Mouse (Mus musculus): Measurements from ENCODE around the gene Sptssa. TPM values are rescaled to one million over a fixed set of nuclear protein-coding genes. Genes with fewer than 3 reads are reported as not detected.
"Not testable (repeated sequence)": the region's sequence is repeated elsewhere in the genome, so short reads cannot be mapped to it uniquely, and the experiment has no call there.

Sptssa gene
- polyA plus RNA-seq, 1 experiment from 2014 or later: 95.8 TPM

- H3K4me1 ChIP-seq (replicated peaks; ENCODE audit: control insufficient read depth, insufficient read depth, low read length): no peaks in the 10 kb centered on the region
- H3K4me2 ChIP-seq: no peak overlapping the region
- no peaks in the 10 kb centered on the region for H3K9me3 ChIP-seq (ENCODE audit: control insufficient read depth, low read length)
- WGBS: 94% methylated on average over 5 of the region's 5 CpGs
- no peak overlapping the region for H3K4me3 ChIP-seq (ENCODE audit: low read depth, low read length)
- ATAC-seq (replicated peaks; ENCODE audit: low FRiP score) (no peak), DNase-seq (ENCODE audit: low spot score) (no peak)
- no peaks in the 10 kb centered on the region for H3K27me3 ChIP-seq (replicated peaks; ENCODE audit: control insufficient read depth, insufficient read depth, low read length)
- no peak overlapping the region for H3K27ac ChIP-seq (ENCODE audit: low read depth, low read length)
- peaks cover 18% of the 10 kb centered on the region; the same call in 1 of the 2 replicates for H3K36me3 ChIP-seq (ENCODE audit: control insufficient read depth, insufficient read depth, low read length)
- no peak overlapping the region for H3K9ac ChIP-seq (ENCODE audit: low read depth, low read length)
Measured at GRCm38 (mm10) chr12:54689082-54689481, 32.7 kb upstream of the Sptssa start.

GRCm38 (mm10) chr12:54683182-54683581 is 26.8 kb upstream of the Sptssa start:
- Histone ChIP-seq H3K27ac (ENCODE audit: low read depth, low read length) (no peak overlapping the region), H3K4me1 (replicated peaks; ENCODE audit: control insufficient read depth, insufficient read depth, low read length) (no peaks in the 10 kb centered on the region), H3K9me3 (ENCODE audit: control insufficient read depth, low read length) (no peaks in the 10 kb centered on the region), H3K4me3 (ENCODE audit: low read depth, low read length) (no peak overlapping the region), H3K36me3 (ENCODE audit: control insufficient read depth, insufficient read depth, low read length) (peaks cover 3% of the 10 kb centered on the region; the same call in 1 of the 2 replicates), H3K9ac (ENCODE audit: low read depth, low read length) (no peak overlapping the region), H3K27me3 (replicated peaks; ENCODE audit: control insufficient read depth, insufficient read depth, low read length) (no peaks in the 10 kb centered on the region), H3K4me2 (no peak overlapping the region)
- no peak for ATAC-seq (replicated peaks; ENCODE audit: low FRiP score)
- WGBS: 48% methylated on average over 1 of the region's 1 CpGs
- no peak for DNase-seq (ENCODE audit: low spot score)

- ATAC-seq (replicated peaks; ENCODE audit: low FRiP score) (no peak), DNase-seq (ENCODE audit: low spot score) (no peak)
- no peaks in the 10 kb centered on the region for H3K4me1 ChIP-seq (replicated peaks; ENCODE audit: control insufficient read depth, insufficient read depth, low read length)
- no peaks in the 10 kb centered on the region for H3K27me3 ChIP-seq (replicated peaks; ENCODE audit: control insufficient read depth, insufficient read depth, low read length)
- no peaks in the 10 kb centered on the region for H3K9me3 ChIP-seq (ENCODE audit: control insufficient read depth, low read length)
- H3K27ac ChIP-seq (ENCODE audit: low read depth, low read length): no peak overlapping the region
- no peak overlapping the region for H3K4me2 ChIP-seq
- H3K36me3 ChIP-seq (ENCODE audit: control insufficient read depth, insufficient read depth, low read length): peaks cover 18% of the 10 kb centered on the region
- H3K9ac ChIP-seq (ENCODE audit: low read depth, low read length): no peak overlapping the region
- no peak overlapping the region for H3K4me3 ChIP-seq (ENCODE audit: low read depth, low read length)
- WGBS: 93% methylated on average over 9 of the region's 9 CpGs
Measured at GRCm38 (mm10) chr12:54676709-54677108, 20.3 kb upstream of the Sptssa start.

GRCm38 (mm10) chr12:54675396-54675795 is 19.0 kb upstream of the Sptssa start:
- ATAC-seq (replicated peaks; ENCODE audit: low FRiP score) (no peak), DNase-seq (ENCODE audit: low spot score) (no peak)
- Histone ChIP-seq H3K27me3 (replicated peaks; ENCODE audit: control insufficient read depth, insufficient read depth, low read length) (no peaks in the 10 kb centered on the region), H3K27ac (ENCODE audit: low read depth, low read length) (no peak overlapping the region), H3K4me1 (replicated peaks; ENCODE audit: control insufficient read depth, insufficient read depth, low read length) (no peaks in the 10 kb centered on the region), H3K36me3 (ENCODE audit: control insufficient read depth, insufficient read depth, low read length) (peaks cover 18% of the 10 kb centered on the region), H3K9ac (ENCODE audit: low read depth, low read length) (no peak overlapping the region), H3K4me2 (no peak overlapping the region), H3K4me3 (ENCODE audit: low read depth, low read length) (no peak overlapping the region), H3K9me3 (ENCODE audit: control insufficient read depth, low read length) (no peaks in the 10 kb centered on the region)
- 90% methylated on average over 4 of the region's 4 CpGs for WGBS

GRCm38 (mm10) chr12:54671262-54671661 is 14.9 kb upstream of the Sptssa start:
- Histone ChIP-seq H3K36me3 (ENCODE audit: control insufficient read depth, insufficient read depth, low read length) (peaks cover 8% of the 10 kb centered on the region; the same call in 1 of the 2 replicates), H3K27ac (ENCODE audit: low read depth, low read length) (no peak overlapping the region)
- WGBS: 80% methylated on average over 4 of the region's 4 CpGs

GRCm38 (mm10) chr12:54668141-54668540 is 11.8 kb upstream of the Sptssa start:
- Histone ChIP-seq H3K27ac (ENCODE audit: low read depth, low read length) (no peak overlapping the region), H3K4me3 (ENCODE audit: low read depth, low read length) (no peak overlapping the region), H3K4me1 (replicated peaks; ENCODE audit: control insufficient read depth, insufficient read depth, low read length) (no peaks in the 10 kb centered on the region), H3K4me2 (no peak overlapping the region), H3K27me3 (replicated peaks; ENCODE audit: control insufficient read depth, insufficient read depth, low read length) (no peaks in the 10 kb centered on the region), H3K9ac (ENCODE audit: low read depth, low read length) (no peak overlapping the region), H3K36me3 (ENCODE audit: control insufficient read depth, insufficient read depth, low read length) (peaks cover 3% of the 10 kb centered on the region; the same call in 1 of the 2 replicates), H3K9me3 (ENCODE audit: control insufficient read depth, low read length) (no peaks in the 10 kb centered on the region)
- DNase-seq (ENCODE audit: low spot score) (no peak), ATAC-seq (replicated peaks; ENCODE audit: low FRiP score) (no peak)
- WGBS: 92% methylated on average over 1 of the region's 1 CpGs

More at GRCm38 (mm10) chr12:54671262-54671661, 14.9 kb upstream of the Sptssa start:
- ATAC-seq (replicated peaks; ENCODE audit: low FRiP score) (0 out of 2 replicates have a peak, but pooled peaks have one; percentile 26), DNase-seq (ENCODE audit: low spot score) (no peak)
- Histone ChIP-seq H3K9ac (ENCODE audit: low read depth, low read length) (no peak overlapping the region), H3K27me3 (replicated peaks; ENCODE audit: control insufficient read depth, insufficient read depth, low read length) (no peaks in the 10 kb centered on the region), H3K4me3 (ENCODE audit: low read depth, low read length) (no peak overlapping the region), H3K4me2 (no peak overlapping the region), H3K4me1 (replicated peaks; ENCODE audit: control insufficient read depth, insufficient read depth, low read length) (no peaks in the 10 kb centered on the region), H3K9me3 (ENCODE audit: control insufficient read depth, low read length) (no peaks in the 10 kb centered on the region)

- H3K9ac ChIP-seq (ENCODE audit: low read depth, low read length): no peak overlapping the region
- H3K27me3 ChIP-seq (replicated peaks; ENCODE audit: control insufficient read depth, insufficient read depth, low read length): no peaks in the 10 kb centered on the region
- DNase-seq (ENCODE audit: low spot score): no peak
- no peak overlapping the region for H3K27ac ChIP-seq (ENCODE audit: low read depth, low read length)
- ATAC-seq (replicated peaks; ENCODE audit: low FRiP score): no peak
- no peaks in the 10 kb centered on the region for H3K36me3 ChIP-seq (ENCODE audit: control insufficient read depth, insufficient read depth, low read length)
- no peak overlapping the region for H3K4me3 ChIP-seq (ENCODE audit: low read depth, low read length)
- H3K4me1 ChIP-seq (replicated peaks; ENCODE audit: control insufficient read depth, insufficient read depth, low read length): no peaks in the 10 kb centered on the region
- no peak overlapping the region for H3K4me2 ChIP-seq
- no peaks in the 10 kb centered on the region for H3K9me3 ChIP-seq (ENCODE audit: control insufficient read depth, low read length)
- WGBS: 79% methylated on average over 6 of the region's 6 CpGs
Measured at GRCm38 (mm10) chr12:54665526-54665925, 9.2 kb upstream of the Sptssa start.

GRCm38 (mm10) chr12:54661470-54661869 is 5.1 kb upstream of the Sptssa start:
- ATAC-seq (replicated peaks; ENCODE audit: low FRiP score); H3K9ac ChIP-seq (ENCODE audit: low read depth, low read length); H3K36me3 ChIP-seq (ENCODE audit: control insufficient read depth, insufficient read depth, low read length); H3K4me2 ChIP-seq; H3K27me3 ChIP-seq (replicated peaks; ENCODE audit: control insufficient read depth, insufficient read depth, low read length); H3K9me3 ChIP-seq (ENCODE audit: control insufficient read depth, low read length); H3K27ac ChIP-seq (ENCODE audit: low read depth, low read length); DNase-seq (ENCODE audit: low spot score); H3K4me1 ChIP-seq (replicated peaks; ENCODE audit: control insufficient read depth, insufficient read depth, low read length); H3K4me3 ChIP-seq (ENCODE audit: low read depth, low read length): not testable (repeated sequence)
- WGBS: 73% methylated on average over 5 of the region's 5 CpGs

GRCm38 (mm10) chr12:54659901-54660300 is 3.5 kb upstream of the Sptssa start:
- Histone ChIP-seq H3K4me3 (ENCODE audit: low read depth, low read length) (no peak overlapping the region), H3K27ac (ENCODE audit: low read depth, low read length) (no peak overlapping the region), H3K27me3 (replicated peaks; ENCODE audit: control insufficient read depth, insufficient read depth, low read length) (no peaks in the 10 kb centered on the region), H3K9ac (ENCODE audit: low read depth, low read length) (no peak overlapping the region), H3K4me2 (no peak overlapping the region), H3K36me3 (ENCODE audit: control insufficient read depth, insufficient read depth, low read length) (no peaks in the 10 kb centered on the region), H3K9me3 (ENCODE audit: control insufficient read depth, low read length) (no peaks in the 10 kb centered on the region), H3K4me1 (replicated peaks; ENCODE audit: control insufficient read depth, insufficient read depth, low read length) (peaks cover 1% of the 10 kb centered on the region)
- no peak for ATAC-seq (replicated peaks; ENCODE audit: low FRiP score)
- WGBS: 85% methylated on average over 3 of the region's 3 CpGs
- DNase-seq (ENCODE audit: low spot score): no peak

All from liver, embryonic 11.5 days (tissue).